Mouse (Mus musculus) liver, embryonic 16.5 days (tissue): ENCODE measurements at regions not wholly inside any gene's neighbourhood (a gene's known extent, or its start where the extent isn't known, plus 50 kb on each side); places are given as distances from the start of the nearest gene placed in this dataset.

Experiments
- ATAC-seq: fragments of 200-750 bp; cut with Nextera tagmentation; 2 replicates; pipeline ENCODE4 v1.8.0; 2017; ENCODE audit warnings: low read depth, mild to moderate bottlenecking, moderate number of reproducible peaks, moderate library complexity
- H3K27ac ChIP-seq: fragments of 300-500 bp; sonication (generic); 2 replicates; pipeline ENCODE4 v1.5.1; 2014; ENCODE audit warnings: mild to moderate bottlenecking, low read length
- H3K27me3 ChIP-seq: fragments of 300-500 bp; sonication (generic); 2 replicates; pipeline ENCODE4 v1.6.1; 2014; ENCODE audit warnings: low read depth, low read length, mixed read lengths; ENCODE audit not compliant: control insufficient read depth, insufficient read depth
- H3K36me3 ChIP-seq: fragments of 300-500 bp; sonication (generic); 2 replicates; pipeline ENCODE4 v1.6.1; 2014; ENCODE audit warnings: mild to moderate bottlenecking; ENCODE audit not compliant: control insufficient read depth, insufficient read depth
- H3K4me1 ChIP-seq: fragments of 300-500 bp; sonication (generic); 2 replicates; pipeline ENCODE4 v1.6.1; 2014; ENCODE audit warnings: low read depth, low read length, mixed read lengths; ENCODE audit not compliant: control insufficient read depth
- H3K4me2 ChIP-seq: fragments of 300-500 bp; sonication (generic); 2 replicates; pipeline ENCODE4 v1.6.1; 2014; ENCODE audit warnings: low read depth, low read length, mixed read lengths
- H3K4me3 ChIP-seq: fragments of 300-500 bp; sonication (generic); 2 replicates; pipeline ENCODE4 v1.5.1; 2014; ENCODE audit warnings: low read depth, mild to moderate bottlenecking, low read length
- H3K9ac ChIP-seq: fragments of 300-500 bp; sonication (generic); 2 replicates; pipeline ENCODE4 v1.6.1; 2014; ENCODE audit warnings: low read depth, low read length
- H3K9me3 ChIP-seq: fragments of 300-500 bp; sonication (generic); replicated peaks from 2 replicates; pipeline ENCODE4 v1.6.1; 2016; ENCODE audit warnings: low read length; ENCODE audit not compliant: control insufficient read depth
- WGBS: fragments of 180-500 bp; shearing (Covaris S2); extraction: QIAGEN DNeasy Blood & Tissue Kit; methylation state at CpG from one replicate; pipeline ENCODE4 v1.1.7; 2014; ENCODE audit not compliant: insufficient replicate concordance; 5-methylcytosine and 5-hydroxymethylcytosine counted together

DNA sequence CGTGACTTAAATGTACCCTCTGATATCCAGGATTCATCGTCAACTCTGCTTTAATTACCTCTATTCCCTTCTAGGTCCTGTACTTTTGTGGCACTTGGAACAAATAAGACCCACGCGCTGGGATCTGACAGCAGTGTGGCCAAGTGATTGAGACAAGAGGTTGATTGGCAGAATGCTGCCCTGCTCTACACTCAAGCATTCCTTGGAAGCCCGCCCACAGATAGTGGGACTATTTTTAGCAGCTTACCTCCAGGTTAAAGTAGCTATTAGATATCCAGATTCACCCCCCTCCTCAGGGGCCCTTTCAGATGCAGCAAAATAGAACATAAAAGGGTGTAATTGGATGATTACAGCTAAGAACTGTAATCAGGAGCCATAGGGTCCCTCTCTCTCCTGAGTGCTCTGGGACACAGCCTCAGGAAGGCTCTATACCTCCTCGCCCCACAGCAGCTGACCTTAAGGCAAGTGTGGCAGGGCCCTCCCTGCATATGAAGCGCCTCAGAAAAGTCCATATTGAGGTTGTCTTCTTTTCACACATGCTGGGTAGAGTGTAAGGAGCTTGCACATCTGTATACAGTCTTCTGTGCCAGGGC lies 479.1 kb upstream of the Marcks start:
- no peak overlapping the region for H3K4me3 ChIP-seq
- no peaks in the 10 kb centered on the region for H3K27me3 ChIP-seq
- H3K4me1 ChIP-seq: no peaks in the 10 kb centered on the region
- H3K9me3 ChIP-seq: no peaks in the 10 kb centered on the region
- no peak overlapping the region for H3K4me2 ChIP-seq
- H3K9ac ChIP-seq: no peak overlapping the region
- 63% methylated on average over 7 of the region's 7 CpGs for WGBS
- H3K27ac ChIP-seq: no peak overlapping the region
- no peak for ATAC-seq
- H3K36me3 ChIP-seq: no peaks in the 10 kb centered on the region

DNA sequence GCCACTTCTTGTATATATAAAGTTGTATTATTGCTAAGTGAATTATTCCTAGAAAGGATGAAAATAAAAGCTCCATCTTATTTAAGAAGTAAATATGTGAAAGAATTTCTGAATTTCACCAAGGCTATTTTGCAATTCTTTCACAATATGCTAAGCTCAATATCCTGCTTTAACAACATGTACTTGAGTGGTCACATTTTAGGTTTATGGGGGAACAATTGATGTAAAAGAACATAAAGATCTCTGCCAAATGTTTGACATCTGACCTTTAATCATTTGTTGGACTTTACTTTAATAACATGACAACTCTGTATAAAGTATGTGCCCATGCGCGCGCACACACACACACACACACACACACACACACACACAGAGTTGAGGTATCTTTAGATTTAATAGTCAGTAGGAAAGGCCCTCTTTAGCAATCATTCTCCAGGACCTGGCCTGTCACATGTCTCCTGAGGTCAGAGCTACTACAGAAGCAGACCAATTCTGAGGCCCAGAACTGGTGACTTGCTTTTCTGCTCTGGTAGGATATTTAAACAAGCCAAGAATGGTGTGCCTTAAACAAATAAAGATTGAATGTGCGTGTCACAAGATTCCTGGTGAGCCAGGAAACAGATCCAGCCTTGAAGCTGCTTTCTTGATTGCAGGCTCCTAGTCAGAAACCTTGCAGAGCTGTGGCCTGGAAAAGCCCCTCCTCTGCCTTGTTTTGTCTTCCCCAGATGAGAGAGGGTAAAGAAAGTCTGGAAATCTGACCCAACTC lies 477.4 kb upstream of the Marcks start:
- 64% methylated on average over 4 of the region's 4 CpGs for WGBS
- Histone ChIP-seq H3K9ac (no peak overlapping the region), H3K4me1 (no peaks in the 10 kb centered on the region), H3K36me3 (no peaks in the 10 kb centered on the region), H3K4me3 (no peak overlapping the region), H3K27me3 (no peaks in the 10 kb centered on the region), H3K27ac (no peak overlapping the region), H3K9me3 (no peaks in the 10 kb centered on the region), H3K4me2 (no peak overlapping the region)
- ATAC-seq: no peak

DNA sequence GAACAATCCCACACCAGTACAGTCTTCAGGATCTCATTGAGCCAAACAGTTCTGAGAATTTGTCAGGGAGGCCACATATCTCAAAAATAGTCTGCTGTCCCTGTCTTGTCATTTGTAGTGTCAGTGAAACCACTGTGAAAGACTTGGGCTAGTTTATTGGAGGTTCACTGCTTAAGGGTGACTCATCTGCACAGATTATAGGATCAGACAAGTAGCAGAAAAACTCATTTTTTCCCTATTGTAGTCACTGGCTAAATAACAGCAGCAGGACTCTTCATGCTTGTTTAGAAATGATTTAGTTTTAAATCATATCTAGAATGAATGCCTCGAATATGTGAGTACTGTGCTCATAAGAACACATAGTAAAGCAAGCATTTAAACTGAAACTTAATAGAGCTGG lies 475.2 kb upstream of the Marcks start:
- Histone ChIP-seq H3K27ac (no peak overlapping the region), H3K27me3 (no peaks in the 10 kb centered on the region), H3K4me3 (no peak overlapping the region), H3K4me1 (no peaks in the 10 kb centered on the region), H3K4me2 (no peak overlapping the region), H3K9ac (no peak overlapping the region), H3K36me3 (no peaks in the 10 kb centered on the region), H3K9me3 (no peaks in the 10 kb centered on the region)
- 21% methylated on average over 1 of the region's 1 CpGs for whole genome bisulfite sequencing
- ATAC-seq: no peak

DNA sequence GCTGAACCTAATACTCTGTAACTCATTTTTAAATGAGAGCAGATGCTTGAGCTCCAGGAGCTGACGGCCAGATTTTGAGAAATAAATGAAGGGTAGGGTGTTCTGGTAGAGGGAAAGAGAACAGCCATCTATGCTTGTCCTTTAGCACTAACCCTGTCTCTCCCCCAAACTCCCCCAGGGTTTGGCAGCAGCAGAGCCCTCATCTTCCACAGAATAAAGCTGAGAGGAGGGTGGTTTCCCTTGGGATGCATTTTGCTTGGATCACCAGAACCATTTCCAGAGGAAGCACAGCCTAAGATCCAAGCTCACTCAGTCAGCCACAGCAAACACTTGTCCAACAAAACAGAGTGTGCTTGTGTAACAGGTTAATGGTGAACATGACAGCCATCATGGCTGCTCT lies 464.8 kb upstream of the Marcks start:
- Histone ChIP-seq H3K4me3 (no peak overlapping the region), H3K4me2 (no peak overlapping the region), H3K36me3 (no peaks in the 10 kb centered on the region), H3K27me3 (no peaks in the 10 kb centered on the region), H3K9ac (no peak overlapping the region), H3K4me1 (no peaks in the 10 kb centered on the region), H3K9me3 (no peaks in the 10 kb centered on the region), H3K27ac (no peak overlapping the region)
- 53% methylated on average over 1 of the region's 1 CpGs for WGBS
- ATAC-seq: no peak

DNA sequence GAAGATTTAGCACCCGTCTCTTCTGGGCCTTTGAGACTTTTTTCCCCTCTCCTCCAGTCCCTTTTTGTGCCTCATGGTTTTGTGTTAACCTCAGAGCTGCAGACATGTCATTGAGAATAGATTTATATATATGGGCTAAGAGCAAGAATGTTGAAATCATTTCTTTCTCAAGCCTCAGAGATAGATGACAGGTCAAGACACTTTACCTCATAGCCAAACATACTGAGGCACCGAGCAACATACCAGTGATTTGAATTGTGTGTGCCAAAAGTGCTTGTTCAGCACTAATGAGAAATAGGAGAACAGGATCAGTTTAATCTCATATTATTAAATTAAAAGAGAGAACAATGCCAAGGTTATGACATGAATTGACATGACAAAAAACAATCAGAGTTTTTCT lies 464.2 kb upstream of the Marcks start:
- no peak overlapping the region for H3K27ac ChIP-seq
- no peaks in the 10 kb centered on the region for H3K36me3 ChIP-seq
- WGBS: 28% methylated on average over 2 of the region's 2 CpGs
- H3K4me1 ChIP-seq: no peaks in the 10 kb centered on the region
- H3K4me2 ChIP-seq: no peak overlapping the region
- no peak for ATAC-seq
- no peak overlapping the region for H3K4me3 ChIP-seq
- no peak overlapping the region for H3K9ac ChIP-seq
- H3K27me3 ChIP-seq: no peaks in the 10 kb centered on the region
- no peaks in the 10 kb centered on the region for H3K9me3 ChIP-seq

DNA sequence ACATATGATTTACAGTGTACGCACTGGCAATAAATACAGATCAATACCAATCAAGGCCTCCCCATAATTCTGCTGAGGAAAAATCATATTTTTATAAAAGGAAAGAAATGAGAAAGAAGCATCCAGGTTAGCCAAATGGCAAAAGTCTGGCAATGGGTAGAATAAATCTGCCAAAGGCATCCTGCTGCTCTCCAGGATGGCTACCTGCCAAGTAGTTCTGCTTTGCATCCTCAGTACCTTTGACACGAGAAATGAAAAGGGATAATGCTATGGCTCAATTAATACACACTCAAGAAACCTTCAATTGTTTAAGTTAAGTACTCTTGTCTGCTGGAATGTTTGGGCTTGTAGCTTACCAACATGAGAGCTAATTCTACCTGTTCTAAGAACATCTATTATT lies 451.2 kb upstream of the Marcks start:
- no peak for ATAC-seq
- no peaks in the 10 kb centered on the region for H3K9me3 ChIP-seq
- no peak overlapping the region for H3K27ac ChIP-seq
- WGBS: 53% methylated on average over 2 of the region's 2 CpGs
- no peak overlapping the region for H3K4me2 ChIP-seq
- H3K9ac ChIP-seq: no peak overlapping the region
- H3K4me3 ChIP-seq: no peak overlapping the region
- H3K4me1 ChIP-seq: no peaks in the 10 kb centered on the region
- H3K27me3 ChIP-seq: no peaks in the 10 kb centered on the region
- no peaks in the 10 kb centered on the region for H3K36me3 ChIP-seq

DNA sequence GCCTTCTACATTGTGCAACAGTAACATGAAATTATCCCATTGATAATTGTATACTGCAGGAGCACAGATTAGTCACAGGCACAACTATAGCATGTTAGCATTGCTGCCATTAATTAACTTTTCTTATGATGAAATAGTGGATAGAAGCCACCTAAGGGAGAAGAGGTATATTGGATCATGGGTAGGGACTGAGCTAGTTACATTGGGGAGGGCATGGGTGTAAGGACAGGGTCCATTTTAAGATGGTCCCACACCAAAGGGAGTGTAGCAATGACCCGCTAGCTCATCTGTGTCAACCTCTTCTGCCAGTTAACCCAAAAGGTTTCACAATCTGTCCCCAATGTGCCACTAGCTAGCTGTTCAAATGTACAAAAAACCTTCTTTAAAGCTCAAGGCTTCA lies 450.3 kb upstream of the Marcks start:
- Histone ChIP-seq H3K36me3 (no peaks in the 10 kb centered on the region), H3K27me3 (no peaks in the 10 kb centered on the region), H3K4me1 (no peaks in the 10 kb centered on the region), H3K27ac (no peak overlapping the region), H3K9me3 (no peaks in the 10 kb centered on the region), H3K9ac (no peak overlapping the region), H3K4me3 (no peak overlapping the region), H3K4me2 (no peak overlapping the region)
- no peak for ATAC-seq
- 64% methylated on average over 1 of the region's 1 CpGs for WGBS

DNA sequence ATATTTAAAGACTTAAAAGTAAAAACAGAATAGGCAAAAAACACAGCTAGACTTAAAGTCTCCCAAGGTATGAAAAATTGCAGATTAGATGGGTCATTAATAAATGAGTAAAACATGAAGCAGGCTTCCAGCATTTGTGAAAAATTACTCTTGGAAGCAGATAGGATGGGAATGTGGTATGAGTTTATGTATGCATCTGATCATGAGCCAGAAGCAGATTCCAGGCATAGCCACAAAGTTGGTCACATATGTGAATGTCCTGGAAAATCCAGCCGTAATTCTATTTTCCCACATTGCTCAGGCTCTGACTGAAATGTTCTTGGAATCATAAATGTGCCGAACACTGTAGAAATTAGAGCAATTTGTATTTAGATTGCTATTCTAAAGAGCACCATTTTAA lies 432.5 kb upstream of the Marcks start:
- no peak overlapping the region for H3K4me3 ChIP-seq
- no peak overlapping the region for H3K9ac ChIP-seq
- no peaks in the 10 kb centered on the region for H3K9me3 ChIP-seq
- no peak overlapping the region for H3K4me2 ChIP-seq
- no peak for ATAC-seq
- no peak overlapping the region for H3K27ac ChIP-seq
- H3K27me3 ChIP-seq: no peaks in the 10 kb centered on the region
- H3K4me1 ChIP-seq: no peaks in the 10 kb centered on the region
- no peaks in the 10 kb centered on the region for H3K36me3 ChIP-seq
- WGBS: 58% methylated on average over 2 of the region's 2 CpGs

DNA sequence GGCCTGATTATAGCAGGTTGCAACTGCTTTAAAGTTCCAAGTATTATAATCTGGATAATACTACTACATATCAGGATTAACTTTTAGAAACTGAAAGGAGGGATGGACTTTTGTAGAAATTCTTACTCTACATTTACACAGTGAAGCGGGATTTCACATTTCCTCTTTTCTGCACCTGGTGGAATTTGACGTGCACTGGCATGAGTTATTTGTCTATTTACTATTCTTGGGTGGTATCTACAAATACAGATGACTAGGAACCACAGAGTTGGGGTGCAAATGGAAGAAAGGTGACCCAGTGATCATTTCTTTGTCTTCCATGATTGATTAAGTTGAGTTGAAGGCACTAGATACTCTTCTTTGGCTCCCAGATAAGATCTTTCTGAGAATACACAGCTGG lies 423.0 kb upstream of the Marcks start:
- Histone ChIP-seq H3K4me3 (no peak overlapping the region), H3K9me3 (no peaks in the 10 kb centered on the region), H3K27me3 (no peaks in the 10 kb centered on the region), H3K36me3 (no peaks in the 10 kb centered on the region), H3K9ac (no peak overlapping the region), H3K4me2 (no peak overlapping the region), H3K4me1 (no peaks in the 10 kb centered on the region), H3K27ac (no peak overlapping the region)
- WGBS: 50% methylated on average over 2 of the region's 2 CpGs
- no peak for ATAC-seq
